Mouse (Mus musculus) CD4-positive, CD25-positive, alpha-beta regulatory T cell, adult 2 months (primary cell): ENCODE measurements around the gene Fam83d.

Experiments
- DNase-seq: peaks from one replicate; pipeline ENCODE4 v3.0.0-alpha.2; 2012; ENCODE audit warnings: low read depth, low spot score

Gene Fam83d

DNA sequence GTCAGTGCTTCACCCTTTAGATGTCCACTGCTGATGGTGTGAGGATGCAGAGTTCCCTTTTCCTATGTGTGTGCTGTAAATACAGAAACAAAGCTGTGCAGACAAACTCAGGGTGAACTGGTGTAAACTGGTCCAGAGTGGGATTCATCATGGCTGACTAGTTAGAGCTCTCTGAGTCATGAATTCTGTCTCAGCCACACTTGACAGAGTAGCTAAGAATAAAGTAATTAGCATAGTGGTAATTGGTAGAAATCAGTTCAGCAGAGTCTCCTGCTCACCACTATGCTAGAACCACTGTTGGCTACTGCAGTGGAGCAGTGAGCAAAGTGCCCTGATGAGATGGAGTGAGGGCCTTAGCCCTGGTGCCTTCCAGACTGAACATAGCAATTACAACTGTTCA is 47.8 kb downstream of the Fam83d start:
- no peak for DNase-seq

DNA sequence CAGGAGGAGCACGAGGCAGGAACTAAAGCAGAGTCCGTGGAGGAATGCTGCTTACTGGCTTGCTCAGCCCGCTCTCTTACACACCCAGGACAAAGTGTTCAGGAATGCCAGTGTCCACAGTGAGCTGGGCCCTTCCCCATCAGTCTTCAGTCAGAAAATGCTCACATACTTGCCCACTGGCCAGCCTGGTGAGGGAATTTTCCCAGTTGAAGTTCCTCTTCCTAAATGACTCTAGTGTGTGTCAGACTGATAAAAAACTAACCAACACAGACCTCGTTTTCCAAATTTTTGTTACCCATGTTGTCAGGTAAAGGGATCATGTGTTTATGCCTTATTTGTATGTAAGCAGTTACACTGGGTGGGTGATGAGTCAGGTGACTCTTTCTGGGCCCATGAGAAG is 48.3 kb downstream of the Fam83d start:
- no peak for DNase-seq

DNA sequence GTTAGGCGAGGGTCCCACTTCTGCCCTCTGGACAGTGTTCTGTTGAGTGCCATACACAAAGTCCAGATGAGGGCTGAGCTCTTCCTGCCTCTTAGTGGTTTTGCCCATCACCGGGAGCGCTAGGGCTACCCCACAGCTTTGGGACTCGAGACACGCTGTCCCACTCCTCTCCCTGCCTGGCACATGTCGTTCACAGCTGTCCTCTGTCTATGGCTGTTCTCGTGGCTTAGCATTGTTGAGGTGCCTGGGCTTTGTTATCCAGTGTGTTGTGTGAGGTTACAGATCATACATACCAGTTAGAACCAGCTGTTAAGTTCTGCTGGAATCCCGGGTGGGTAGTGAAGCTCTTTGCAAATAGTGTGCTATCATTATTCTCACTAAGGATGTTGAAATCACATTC is 49.8 kb downstream of the Fam83d start:
- no peak for DNase-seq

DNA sequence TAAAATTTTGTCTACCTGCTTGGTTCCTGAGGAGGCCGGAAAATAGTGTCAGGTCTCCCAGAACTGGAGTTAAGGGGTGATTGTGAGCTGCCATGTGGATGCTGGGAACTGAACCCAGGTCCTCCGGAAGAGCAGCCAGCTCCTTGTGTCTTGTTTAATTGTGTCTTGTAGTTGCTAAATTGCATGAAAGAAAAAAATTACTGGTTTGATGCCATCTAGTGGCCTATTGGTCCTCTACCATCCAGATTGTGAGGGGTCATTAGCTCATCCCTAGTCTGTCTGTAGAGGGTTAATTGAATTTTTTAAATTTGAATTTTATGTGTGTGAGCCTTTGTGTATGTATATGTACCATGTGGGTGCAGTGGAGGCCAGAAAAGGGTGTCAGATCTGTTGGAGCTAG is 60.2 kb downstream of the Fam83d start:
- DNase-seq, result no peak

DNA sequence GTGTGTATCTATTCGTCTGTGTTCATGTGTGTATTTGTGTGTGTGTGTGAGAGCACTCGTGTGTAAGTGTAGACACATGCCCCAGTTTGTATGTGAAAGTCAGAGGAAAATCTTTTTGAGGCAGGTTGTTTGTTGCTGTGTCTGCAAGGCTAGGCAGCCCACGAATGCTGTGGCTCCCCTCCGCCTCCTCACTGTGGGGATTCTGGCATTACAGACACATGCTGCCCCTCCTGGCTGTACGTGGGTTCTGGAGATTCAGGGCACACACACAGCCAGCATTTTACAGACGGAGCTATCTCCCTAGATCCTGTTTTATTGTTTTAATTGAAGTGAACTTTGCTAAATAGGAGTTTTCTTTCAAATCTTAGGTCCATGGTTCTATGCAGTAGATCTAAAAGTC is 61.9 kb downstream of the Fam83d start:
- no peak for DNase-seq

DNA sequence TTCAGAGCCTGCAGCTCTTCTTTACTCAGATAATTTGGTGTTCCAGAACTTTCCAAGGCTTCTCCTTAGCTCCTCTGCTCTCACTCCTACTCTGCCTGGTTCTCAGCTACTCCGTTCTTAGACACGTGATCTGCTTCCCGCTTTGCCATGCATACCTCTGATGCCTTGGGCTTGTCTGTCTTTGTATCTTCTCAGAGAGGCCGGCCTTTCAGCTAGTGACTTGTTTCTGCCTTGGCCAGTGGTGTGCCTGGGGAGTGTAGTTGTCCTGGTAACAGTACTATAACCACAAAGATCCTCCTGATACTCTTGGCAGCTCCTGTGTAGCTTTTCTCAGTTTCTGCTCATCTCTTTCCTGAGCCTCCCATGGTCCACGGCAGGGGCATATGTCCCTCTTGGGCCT is 65.3 kb downstream of the Fam83d start:
- no peak for DNase-seq

DNA sequence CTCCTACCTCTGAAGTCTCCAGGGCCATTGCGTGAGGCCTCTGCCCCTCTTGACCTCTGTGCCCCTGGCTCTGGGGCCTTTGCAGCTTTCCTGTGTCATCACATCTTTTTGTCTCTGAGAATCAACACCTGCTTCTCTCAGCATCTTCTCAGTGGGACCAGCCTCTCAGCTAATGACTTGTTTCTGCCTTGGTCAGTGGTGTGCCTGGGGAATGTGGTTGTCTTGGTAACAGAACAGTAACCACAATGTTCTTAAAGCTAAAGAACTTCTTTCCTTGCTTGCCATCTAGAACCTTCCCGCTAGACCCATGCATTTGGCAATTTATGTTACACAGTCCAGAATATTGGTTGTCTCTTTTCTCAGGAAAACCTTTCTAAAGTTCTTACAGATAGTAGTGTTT is 65.8 kb downstream of the Fam83d start:
- no peak for DNase-seq
